Comparison of ENCODE assay signal across 10 mouse cellular contexts in genomic region chr4:117657646-117658045, GRCm38 (mm10). TPM values are rescaled to one million over a fixed set of nuclear protein-coding genes. Genes with fewer than 3 reads are reported as not detected.
A peak's percentile ranks its signal among the peaks of the same experiment; 100 is the strongest.
DNase-seq lines count a peak whose midpoint lies in the region; ATAC-seq and TF ChIP-seq lines count a peak whose summit lies in the region.
"Had no signal": no experiment of that assay in that cellular context is flagged by ENCODE, and none has a peak within 500 bp of the region (broad histone marks: within the 10 kb centered on the region; RNA-seq: fewer than 3 reads in every experiment).

No protein-coding gene starts in this region.

- peak; percentile 37; the same call in 1 of the 2 replicates for ATAC-seq in lung, embryonic 16.5 days (ENCODE audit: low read depth)
- no peak for ATAC-seq in midbrain, embryonic 16.5 days
- no peak for ATAC-seq in CD4-positive, CD25-positive, alpha-beta regulatory T cell, adult 4 months

- no peak for TF ChIP-seq CTCF in lung, adult 2 months (IDR thresholded peaks at IDR 0.05; ENCODE audit: insufficient read depth, low read length)
- no peak for TF ChIP-seq CTCF in layer of hippocampus, adult 2 months (conservative IDR thresholded peaks at IDR 0.05)

- no peak overlapping the region for H3K4me2 ChIP-seq in lung, embryonic 16.5 days (ENCODE audit: low read depth, low read length)
- no peak overlapping the region for H3K4me2 ChIP-seq in midbrain, embryonic 16.5 days (ENCODE audit: low read length)

- H3K27ac ChIP-seq in lung, embryonic 16.5 days (ENCODE audit: low read length), result no peak overlapping the region
- H3K27ac ChIP-seq in forebrain, embryonic 10.5 days, result peak overlapping the region; percentile 84
- peak overlapping the region; percentile 77 for H3K27ac ChIP-seq in layer of hippocampus, adult 2 months
- H3K27ac ChIP-seq in midbrain, embryonic 16.5 days (ENCODE audit: low read length), result peak overlapping the region; percentile 63

- H3K4me3 ChIP-seq in lung, embryonic 16.5 days (ENCODE audit: low read length), result no peak overlapping the region
- H3K4me3 ChIP-seq in lung, adult 2 months (replicated peaks; ENCODE audit: extremely low read depth, low read depth, low read length), result no peak overlapping the region
- no peak overlapping the region for H3K4me3 ChIP-seq in forebrain, embryonic 10.5 days
- no peak overlapping the region for H3K4me3 ChIP-seq in layer of hippocampus, adult 2 months
- H3K4me3 ChIP-seq in midbrain, embryonic 16.5 days (ENCODE audit: low read depth, low read length), result no peak overlapping the region

- no peak for TF ChIP-seq POLR2A in lung, adult 2 months (IDR thresholded peaks at IDR 0.05; ENCODE audit: borderline replicate concordance, extremely low read depth, low read depth, low read length)

- no peak overlapping the region for H3K9ac ChIP-seq in lung, embryonic 16.5 days (ENCODE audit: low read length)
- no peak overlapping the region for H3K9ac ChIP-seq in midbrain, embryonic 16.5 days (ENCODE audit: low read depth, low read length)

- H3K27me3 ChIP-seq in lung, embryonic 16.5 days (ENCODE audit: control insufficient read depth, insufficient read depth, low read depth, low read length), result no peaks in the 10 kb centered on the region
- no peaks in the 10 kb centered on the region for H3K27me3 ChIP-seq in forebrain, embryonic 10.5 days (ENCODE audit: poor library complexity, severe bottlenecking)
- H3K27me3 ChIP-seq in midbrain, embryonic 16.5 days (ENCODE audit: control insufficient read depth, insufficient read depth, low read depth, low read length), result no peaks in the 10 kb centered on the region

- DNase-seq in lung, adult 2 months, result no peak
- DNase-seq in forebrain, embryonic 10.5 days (ENCODE audit: extremely low spot score, low spot score), result no peak
- DNase-seq in layer of hippocampus, adult 2 months (ENCODE audit: low spot score in 2 of 2), result peak; percentile 75 to 86
- DNase-seq in ovary, adult 18-20 months (ENCODE audit: low spot score), result no peak
- no peak for DNase-seq in kidney, postnatal 36 days
- DNase-seq: cerebellum, adult 2 months; kidney, postnatal 14 days had no signal

- no peaks in the 10 kb centered on the region for H3K4me1 ChIP-seq in lung, embryonic 16.5 days (replicated peaks; ENCODE audit: control insufficient read depth, insufficient read depth, low read length)
- no peaks in the 10 kb centered on the region for H3K4me1 ChIP-seq in lung, adult 2 months (ENCODE audit: control insufficient read depth, insufficient read depth, low read length)
- H3K4me1 ChIP-seq in forebrain, embryonic 10.5 days, result peaks cover 64% of the 10 kb centered on the region
- peaks cover 27% of the 10 kb centered on the region for H3K4me1 ChIP-seq in midbrain, embryonic 16.5 days (ENCODE audit: control insufficient read depth, insufficient read depth, low read length)

- no peaks in the 10 kb centered on the region; the same call in 1 of the 2 replicates for H3K36me3 ChIP-seq in lung, embryonic 16.5 days (ENCODE audit: control insufficient read depth, insufficient read depth, low read length)
- H3K36me3 ChIP-seq in forebrain, embryonic 10.5 days (replicated peaks), result peaks cover 14% of the 10 kb centered on the region
- no peaks in the 10 kb centered on the region for H3K36me3 ChIP-seq in midbrain, embryonic 16.5 days (ENCODE audit: control insufficient read depth, insufficient read depth, low read length)

- H3K9me3 ChIP-seq in lung, embryonic 16.5 days (ENCODE audit: control insufficient read depth, low read length), result no peaks in the 10 kb centered on the region
- H3K9me3 ChIP-seq in forebrain, embryonic 10.5 days, result no peaks in the 10 kb centered on the region
- no peaks in the 10 kb centered on the region for H3K9me3 ChIP-seq in midbrain, embryonic 16.5 days (replicated peaks; ENCODE audit: control insufficient read depth, low read length, poor library complexity, severe bottlenecking)

- WGBS in lung, embryonic 16.5 days, result 64% methylated on average over 4 of the region's 4 CpGs
- 80% methylated on average over 4 of the region's 4 CpGs for WGBS in lung, adult 2 months
- WGBS in forebrain, embryonic 10.5 days, result 55% methylated on average over 4 of the region's 4 CpGs
- WGBS in midbrain, embryonic 16.5 days, result 52% methylated on average over 4 of the region's 4 CpGs

RNA-seq across cellular contexts. Expression of gene Dmap1, which starts 24.4 kb away (rescaled TPM):
- 56.1 and 57.3 TPM in 2 replicates for polyA plus RNA-seq in lung, embryonic 16.5 days (2015; fragmentation: Nextera tagmentation; extraction: Ambion mirVana)
- 18.8 and 23.5 TPM in 2 replicates for polyA plus RNA-seq in lung, adult 2 months (2012; rRNA removed)
- 72.3 and 76.1 TPM in 2 replicates for polyA plus RNA-seq in forebrain, embryonic 10.5 days (2016; fragmentation: Nextera tagmentation; extraction: Ambion mirVana)
- total RNA-seq in layer of hippocampus, adult 2 months (2021), result 10 to 100 TPM; 39.0 to 40.4 TPM
- polyA plus RNA-seq in midbrain, embryonic 16.5 days (2015; fragmentation: Nextera tagmentation; extraction: Ambion mirVana), result 81.9 and 83.3 TPM in 2 replicates
- polyA plus RNA-seq in CD4-positive, CD25-positive, alpha-beta regulatory T cell, adult 4 months (2017; shearing (Covaris generic)), result 10 to 100 TPM; 25.0 to 31.5 TPM

Comparison
In these comparisons a context has a peak if more than half of its experiments do, and no peak if none do; other contexts are left out.
1. DNase-seq: peak in layer of hippocampus, adult 2 months (2 of 2); none in lung, adult 2 months (single experiment), forebrain, embryonic 10.5 days (single experiment), ovary, adult 18-20 months (single experiment) and kidney, postnatal 36 days (0 of 2).